Mouse (Mus musculus): Measurements from ENCODE around the gene Pltp. TPM values are rescaled to one million over a fixed set of nuclear protein-coding genes. Genes with fewer than 3 reads are reported as not detected.

Gene Pltp
- total RNA-seq (2022): 10 to 100 TPM; 32.8 to 40.4 (median 35.7) TPM

DNA sequence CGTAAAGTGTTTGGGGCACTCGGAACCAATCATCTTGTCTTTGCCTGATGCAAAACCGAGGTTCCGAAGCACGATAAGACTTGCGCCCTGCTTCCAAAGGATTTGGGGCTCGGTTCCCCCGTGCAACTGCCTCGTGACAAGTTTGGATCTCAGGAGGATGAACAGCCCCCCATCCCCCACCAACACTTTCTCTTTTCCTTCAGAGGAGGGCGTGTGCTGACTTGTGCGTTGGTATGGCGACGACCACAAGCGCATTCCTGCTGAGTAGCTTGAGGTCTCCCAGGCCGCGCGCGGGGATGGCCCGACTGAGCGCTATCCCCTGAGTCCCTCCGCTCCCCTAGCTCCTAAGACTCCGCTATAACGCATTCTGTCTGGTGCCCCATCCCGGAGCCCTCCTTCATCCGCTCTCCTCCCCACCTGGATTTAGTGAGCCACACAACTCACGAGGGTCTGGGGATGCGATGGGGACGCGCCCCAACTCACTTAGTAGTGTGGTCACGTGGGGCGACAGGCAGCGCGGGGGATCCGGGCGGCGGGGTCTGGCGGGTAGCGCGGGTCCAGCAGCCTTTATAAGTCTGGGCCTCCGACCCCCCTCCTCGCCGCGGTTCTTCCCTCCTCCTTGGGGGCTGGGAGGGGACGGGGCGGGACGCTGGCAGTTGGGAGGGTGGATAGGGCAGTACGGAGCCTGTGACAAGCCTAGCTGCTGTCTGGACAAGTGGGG lies at the start of gene Pltp:
Pltp (minus strand) TSS at position 611 of the 721 bp plus-strand sequence.
- DNase-seq (ENCODE audit: low spot score): no peak

DNA sequence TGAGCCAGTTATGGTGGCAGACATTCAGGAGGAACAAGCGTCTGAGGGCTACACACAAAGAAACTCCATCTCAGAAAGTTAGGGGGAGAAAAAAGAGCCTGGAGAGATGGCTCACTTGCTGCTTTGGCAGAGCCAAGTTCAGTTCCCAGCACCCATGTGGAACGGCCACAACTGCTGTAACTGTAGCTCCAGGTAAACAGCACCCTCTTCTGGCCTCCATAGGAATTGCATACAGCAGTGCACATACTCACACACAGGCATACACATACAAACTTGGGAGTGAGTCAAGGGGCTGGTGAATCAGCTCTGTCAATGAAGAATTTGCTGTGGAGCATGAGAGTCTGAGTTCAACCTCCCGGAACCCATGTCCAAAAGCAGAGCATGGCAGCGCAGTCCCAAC lies 48.6 kb upstream of the Pltp start:
- no peak for DNase-seq (ENCODE audit: low spot score)

DNA sequence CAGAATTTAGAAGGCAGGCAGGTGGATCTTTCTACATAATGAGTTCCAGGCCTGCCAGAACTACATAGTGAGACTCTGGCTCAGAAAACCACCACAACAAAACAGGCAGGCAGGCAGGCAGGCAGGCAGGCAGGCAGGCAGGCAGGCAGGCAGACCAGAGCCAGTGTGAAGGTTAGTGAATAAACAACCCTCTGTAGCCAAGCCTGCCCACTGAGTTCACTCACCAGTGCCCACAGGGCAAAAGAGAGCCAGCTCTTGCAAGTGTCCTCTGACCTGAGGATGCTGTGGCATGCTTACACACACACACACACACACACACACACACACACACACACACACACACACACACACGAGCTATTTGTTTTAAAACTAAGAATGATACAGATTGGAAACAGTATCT lies 46.0 kb upstream of the Pltp start:
- no peak for DNase-seq (ENCODE audit: low spot score)

DNA sequence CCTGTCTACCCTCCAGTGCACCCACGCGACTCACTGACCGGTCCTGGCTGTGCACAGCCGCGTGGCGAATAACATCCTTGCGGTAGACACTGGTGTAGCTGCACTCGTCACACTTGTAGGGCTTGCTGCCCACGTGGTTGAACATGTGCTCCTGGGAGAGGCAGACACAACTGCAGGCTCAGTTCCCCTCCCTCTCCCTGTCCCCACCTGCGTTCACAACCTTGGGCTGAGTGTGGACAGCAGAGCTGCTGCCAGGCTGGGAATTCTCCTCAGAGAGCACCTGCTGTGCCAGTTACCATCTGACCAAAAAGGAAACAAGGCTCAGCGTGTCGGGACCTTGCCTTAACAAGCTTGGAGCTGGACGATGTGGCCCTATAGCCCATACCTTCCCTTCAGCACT lies 43.9 kb upstream of the Pltp start:
- no peak for DNase-seq (ENCODE audit: low spot score)

DNA sequence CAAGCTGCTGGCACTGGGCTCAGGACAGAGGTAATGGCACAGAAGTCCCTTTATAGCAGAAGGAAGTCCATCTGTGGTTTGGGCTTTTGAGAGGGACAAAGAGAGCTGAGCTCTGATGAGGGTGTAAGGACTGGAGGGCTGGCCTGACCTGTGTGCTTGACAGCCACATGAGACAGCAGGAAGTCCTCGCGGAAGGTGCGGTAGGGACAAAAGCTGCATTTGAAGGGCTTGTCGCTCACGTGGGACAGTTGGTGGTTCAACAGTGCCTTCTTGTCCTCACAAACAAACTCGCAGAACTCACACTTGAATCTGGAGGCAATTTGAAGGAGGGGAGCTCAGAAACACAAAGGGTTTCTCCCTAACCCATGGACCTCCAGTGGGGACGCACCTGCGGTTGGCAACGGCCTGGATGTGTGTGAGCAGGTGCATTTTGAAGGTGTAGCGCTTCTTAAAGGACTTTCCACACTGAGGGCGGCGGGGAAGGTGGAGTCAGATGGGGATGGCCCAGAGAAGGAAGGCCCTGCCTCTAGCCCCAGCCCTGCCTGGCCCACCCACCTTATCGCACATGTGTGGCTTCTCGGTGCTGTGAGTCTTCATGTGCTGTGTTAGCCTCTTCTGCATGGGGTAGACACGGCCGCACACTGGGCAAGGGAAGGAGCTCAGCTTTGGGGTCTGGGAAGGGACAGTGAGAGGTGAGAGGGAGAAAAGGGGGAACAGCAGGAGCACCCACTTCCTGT lies 42.4 kb upstream of the Pltp start:
- no peak for DNase-seq (ENCODE audit: low spot score)

DNA sequence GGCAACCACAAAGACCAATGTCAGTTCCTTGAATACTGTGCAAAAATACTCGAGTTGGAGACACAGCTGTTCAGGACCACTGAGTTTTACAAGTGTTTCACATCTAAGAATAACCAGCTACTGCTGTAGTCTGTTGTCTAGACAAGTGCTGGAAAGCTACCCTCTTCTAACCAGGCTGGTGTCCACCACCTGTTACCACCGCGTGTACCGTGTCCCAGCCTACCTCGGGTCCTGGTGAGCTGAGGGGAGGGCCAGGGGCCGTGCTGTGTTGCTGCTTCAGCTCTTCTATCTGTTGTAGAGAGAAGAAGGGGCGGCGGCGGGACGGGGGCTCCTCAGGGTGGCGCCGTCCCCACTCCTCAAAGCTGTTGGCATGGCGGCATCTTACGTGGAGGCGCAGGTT lies 41.5 kb upstream of the Pltp start:
- no peak for DNase-seq (ENCODE audit: low spot score)

DNA sequence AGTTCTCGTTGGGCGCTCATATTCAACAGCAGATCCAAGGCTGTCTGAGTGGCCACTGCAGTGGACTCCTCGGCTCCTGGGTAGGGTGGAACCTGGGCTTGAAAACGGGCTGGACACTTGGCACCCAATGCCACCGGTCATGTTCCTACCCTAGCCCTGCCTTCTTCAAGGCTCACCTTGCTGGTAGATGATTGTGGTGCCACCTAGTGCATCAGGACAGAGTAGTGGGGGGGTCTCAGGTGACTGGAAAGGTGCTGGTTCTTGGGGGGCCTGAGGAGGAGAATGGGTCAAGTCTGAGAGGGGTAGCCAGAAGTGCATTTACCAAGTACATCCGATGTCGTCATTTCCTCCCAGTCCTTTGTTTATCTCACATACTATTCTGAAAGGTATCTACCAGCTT lies 40.5 kb upstream of the Pltp start:
- DNase-seq (ENCODE audit: low spot score): no peak

DNA sequence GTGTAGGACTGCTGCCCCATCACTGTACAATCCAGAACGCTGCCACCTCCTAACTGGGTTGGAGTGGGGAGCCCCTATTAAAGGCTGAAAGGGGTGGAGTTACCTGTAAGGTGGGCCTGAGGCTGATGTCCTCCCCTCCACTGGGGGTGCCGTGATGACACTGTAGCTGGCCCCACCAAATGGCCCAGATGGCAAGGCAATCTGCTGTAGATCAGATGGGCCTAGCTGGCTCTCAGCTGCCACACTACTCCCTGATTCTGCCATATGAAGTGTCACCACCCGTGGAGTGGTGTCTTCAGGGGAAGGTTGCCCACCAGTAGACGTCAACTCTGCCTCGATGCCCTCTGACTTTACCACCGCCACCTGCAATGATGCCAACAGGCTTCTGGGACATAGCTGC lies 38.4 kb upstream of the Pltp start:
- DNase-seq (ENCODE audit: low spot score): no peak

DNA sequence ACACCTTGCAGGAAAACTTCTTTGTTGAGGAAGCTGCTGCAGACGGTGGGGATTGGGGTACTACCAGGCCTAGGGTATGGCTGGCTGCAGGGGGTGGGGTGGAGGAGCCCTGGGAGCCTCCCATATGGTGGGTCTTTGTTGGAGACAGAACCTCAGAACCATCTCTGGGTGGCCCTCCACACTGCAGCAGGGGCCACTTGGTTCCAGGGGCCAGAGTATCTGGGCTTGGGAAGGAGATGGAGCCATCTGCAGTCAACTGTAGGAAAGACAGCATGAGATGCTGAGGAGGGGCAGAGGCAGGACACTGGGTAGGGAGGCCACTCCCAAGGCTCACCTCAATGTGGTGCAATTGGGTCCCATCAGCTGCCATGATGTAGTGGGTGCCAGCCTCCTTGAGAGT lies 37.1 kb upstream of the Pltp start:
- no peak for DNase-seq (ENCODE audit: low spot score)

DNA sequence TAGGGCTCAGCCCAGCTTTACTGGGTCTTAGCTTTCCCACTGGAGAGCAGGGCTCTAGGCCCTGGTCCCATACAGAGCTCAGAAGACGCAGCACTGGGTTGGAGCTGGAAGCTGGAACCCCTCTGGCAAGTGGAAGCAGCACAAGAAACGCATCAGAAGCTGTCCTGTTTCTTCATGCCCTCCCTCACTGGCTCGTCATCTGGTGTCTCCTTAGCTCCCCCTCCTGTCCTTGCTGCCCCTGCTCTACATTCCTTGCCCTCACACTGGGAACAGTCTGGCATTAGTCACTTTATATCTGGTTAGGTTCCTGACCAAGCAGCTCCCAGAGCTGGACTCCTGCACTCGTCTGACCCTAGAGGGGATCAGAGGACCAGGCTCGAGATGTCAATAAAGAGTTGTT lies 36.5 kb upstream of the Pltp start:
- no peak for DNase-seq (ENCODE audit: low spot score)

DNA sequence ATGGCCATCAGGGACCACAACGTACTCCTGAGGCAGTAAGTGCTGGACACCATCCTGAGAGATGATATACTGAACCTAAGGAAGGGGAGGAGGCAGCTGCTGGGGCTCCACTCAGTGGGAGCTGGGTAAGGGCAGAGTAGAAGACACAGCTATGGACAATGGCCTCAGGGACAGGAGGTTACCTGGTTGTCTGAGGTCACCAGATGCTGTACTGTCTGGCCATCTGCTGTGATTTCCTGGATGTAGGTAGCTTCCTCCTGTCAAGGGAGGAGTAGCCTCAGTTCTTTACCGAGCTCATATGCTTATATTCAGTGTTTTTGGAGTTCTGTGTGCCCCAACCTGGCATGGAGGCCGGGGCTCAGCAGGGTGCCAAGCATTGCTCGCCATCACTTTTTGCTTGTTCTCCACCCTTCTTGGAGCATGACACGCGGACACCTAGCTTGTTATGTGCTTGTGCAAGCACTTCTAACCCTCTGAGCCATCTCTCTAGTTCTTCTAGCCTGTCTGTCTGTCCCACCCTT lies 35.2 kb upstream of the Pltp start:
- DNase-seq (ENCODE audit: low spot score): no peak

DNA sequence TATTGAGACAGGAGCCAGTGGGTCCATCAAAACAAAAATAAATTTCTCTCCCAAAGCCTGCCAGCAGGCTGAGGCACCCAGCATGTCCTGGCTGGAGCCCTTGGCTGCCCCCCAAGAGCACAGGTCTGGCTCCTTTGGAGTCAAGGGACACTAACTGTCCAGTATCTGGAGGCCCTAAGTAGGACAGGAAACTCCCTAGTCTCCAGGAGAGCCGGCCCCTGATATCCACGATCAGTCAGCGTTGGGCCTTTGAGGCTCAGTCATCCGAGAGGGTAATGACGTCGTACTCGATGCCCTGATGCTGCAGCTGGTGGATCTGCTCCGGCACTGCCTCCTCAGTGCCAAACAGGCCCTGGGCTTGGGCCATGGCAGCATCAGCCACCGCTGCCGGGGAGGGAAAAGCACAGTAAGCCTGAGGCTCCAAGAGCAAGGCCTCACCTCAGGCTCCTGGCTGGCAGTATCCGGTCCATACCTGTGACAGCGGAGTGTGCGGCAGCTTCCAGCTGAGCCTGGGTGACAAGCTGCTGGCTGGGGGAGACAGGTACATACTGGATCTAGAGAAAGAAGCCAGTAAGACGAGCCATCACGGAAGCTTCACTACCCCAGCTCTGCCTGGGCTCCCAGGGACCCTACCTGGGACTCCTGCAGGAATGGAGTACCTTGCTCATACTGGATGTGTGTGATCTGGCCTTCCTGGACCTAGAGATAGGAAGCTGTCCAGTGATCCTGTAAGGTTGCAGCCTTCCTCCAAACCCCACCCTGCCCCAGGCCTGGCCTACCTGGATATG lies 34.6 kb upstream of the Pltp start:
- DNase-seq (ENCODE audit: low spot score): peak; percentile 38

DNA sequence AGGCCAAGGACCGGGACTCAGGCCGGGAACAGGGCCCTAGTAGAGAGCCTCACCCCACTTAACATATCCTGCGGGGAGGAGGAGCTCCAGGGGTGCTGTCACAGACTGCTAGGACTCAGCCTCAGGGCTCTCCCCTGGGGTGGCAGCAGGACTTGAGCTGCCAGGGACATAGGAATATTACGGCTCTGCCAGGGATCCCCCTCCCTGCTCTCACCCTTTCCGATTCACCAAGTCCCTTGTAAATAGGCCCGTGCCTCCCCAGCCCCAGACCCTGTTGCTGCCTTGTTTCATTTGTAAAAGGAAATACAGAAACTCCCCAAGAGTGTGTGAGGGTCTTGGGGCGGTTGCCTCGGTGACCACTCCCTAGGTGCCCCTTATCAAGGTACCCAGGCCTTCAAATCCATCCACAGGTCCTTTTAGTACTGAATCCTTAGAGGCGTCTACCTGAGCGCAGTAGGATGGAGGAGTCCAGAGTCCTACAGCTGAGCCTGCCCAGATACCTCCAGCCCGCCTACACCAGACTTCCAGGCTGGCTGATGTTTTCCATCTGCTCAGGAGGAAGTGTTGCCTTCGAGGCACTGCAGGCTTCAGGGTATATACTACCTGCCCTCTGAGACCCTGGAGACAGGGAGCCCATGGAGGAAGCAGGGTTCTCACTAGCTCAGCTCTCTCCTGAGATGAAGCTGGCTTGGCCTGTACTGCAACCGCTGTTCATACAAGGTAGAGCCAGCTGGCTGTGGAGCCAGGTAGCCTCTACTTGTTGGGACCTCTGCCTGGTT lies 33.7 kb upstream of the Pltp start:
- no peak for DNase-seq (ENCODE audit: low spot score)

DNA sequence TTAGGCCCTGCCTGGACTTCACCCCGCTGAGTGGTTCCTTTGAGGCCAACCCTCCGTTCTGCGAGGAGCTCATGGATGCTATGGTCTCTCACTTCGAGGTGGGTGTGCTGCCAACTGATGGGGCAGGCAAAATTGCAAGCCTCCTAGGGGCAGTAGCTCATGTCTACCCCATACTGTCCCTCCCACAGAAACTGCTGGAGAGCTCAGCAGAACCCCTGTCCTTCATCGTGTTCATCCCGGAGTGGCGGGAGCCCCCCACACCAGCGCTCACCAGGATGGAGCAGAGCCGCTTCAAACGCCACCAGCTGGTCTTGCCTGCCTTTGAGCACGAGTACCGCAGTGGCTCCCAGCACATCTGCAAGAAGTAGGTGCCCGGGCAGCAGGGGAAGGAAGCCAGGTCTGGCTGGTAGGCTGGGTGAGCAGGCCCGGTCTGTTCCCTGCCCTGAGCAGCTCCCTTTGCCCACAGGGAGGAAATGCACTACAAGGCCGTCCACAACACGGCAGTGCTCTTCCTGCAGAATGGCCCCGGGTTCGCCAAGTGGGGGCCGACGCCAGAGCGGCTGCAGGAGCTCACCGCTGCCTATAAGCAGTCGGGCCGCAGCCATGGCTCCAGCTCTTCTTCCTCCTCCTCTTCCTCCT lies 33.0 kb upstream of the Pltp start:
- no peak for DNase-seq (ENCODE audit: low spot score)

DNA sequence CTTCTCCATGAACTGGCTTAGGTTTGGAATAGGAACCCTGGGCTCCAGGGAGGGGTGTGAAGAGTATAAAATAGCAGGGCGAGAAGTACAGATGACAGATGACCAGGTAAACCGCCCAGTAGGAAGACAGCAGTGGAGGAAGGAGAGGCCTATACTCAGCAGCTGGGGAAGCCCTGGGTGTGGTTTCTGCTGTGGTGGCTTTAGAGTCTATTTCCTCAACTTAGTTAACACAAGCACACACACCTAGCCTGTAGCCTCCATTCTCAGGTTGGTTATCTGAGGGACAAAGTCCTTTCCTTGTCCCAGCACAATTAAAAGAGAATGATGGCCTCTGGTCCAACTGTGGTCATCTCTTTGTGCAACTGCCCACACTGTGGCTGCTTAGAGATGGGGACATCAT lies 32.4 kb upstream of the Pltp start:
- no peak for DNase-seq (ENCODE audit: low spot score)

DNA sequence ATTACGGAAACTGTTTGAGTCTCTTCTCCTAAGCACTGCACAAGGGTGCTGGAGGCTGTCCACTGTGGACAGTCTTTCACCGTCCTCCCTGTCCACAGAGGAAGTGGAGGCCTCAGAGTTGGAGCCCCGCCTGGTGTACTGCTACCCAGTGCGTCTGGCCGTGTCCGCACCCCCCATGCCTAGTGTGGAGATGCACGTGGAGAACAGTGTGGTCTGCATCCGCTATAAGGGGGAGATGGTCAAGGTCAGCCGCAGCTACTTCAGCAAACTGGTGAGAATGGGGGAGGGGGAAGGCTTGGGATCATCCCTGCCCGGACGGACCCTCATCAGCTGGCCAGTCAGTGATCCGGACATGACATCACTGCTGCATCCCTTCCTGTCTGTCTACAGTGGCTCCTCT lies 31.5 kb upstream of the Pltp start:
- DNase-seq (ENCODE audit: low spot score): no peak

DNA sequence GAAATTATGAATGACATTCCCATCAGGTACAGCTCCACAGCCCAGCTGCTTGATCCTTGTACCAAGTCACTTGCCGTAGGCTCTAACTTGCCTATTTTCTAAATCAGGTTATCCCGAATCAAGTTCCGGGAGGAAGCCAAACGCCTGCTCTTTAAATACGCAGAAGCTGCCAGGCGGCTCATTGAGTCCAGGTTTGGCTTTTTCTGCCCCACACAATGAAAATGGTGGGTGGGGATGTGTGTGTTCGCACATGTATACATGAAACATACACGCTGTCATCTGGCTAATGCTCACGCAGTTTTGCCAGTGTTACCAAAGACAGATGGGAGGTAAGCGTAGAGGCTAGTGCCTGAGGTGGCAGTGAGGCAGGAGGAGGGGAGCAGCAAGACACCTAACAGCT lies 29.1 kb upstream of the Pltp start:
- DNase-seq (ENCODE audit: low spot score): no peak

DNA sequence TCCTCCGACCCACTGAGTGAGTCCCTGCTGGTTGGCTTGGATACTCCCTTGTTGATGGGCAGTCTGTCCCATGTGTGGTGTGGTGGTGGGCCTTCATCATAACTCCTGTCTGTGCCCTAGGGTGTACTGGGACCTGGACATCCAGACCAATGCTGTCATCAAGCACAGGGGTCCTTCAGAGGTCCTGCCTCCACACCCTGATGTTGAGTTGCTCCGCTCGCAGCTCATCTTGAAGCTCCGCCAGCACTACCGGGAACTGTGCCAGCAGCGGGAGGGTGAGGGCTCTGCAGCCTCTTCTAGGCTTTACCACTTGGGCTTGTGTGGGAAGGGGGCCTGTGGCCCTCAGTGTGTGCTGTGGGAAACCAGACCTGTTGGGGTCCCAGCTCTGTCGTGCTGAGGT lies 28.3 kb upstream of the Pltp start:
- peak; percentile 61 for DNase-seq (ENCODE audit: low spot score)

DNA sequence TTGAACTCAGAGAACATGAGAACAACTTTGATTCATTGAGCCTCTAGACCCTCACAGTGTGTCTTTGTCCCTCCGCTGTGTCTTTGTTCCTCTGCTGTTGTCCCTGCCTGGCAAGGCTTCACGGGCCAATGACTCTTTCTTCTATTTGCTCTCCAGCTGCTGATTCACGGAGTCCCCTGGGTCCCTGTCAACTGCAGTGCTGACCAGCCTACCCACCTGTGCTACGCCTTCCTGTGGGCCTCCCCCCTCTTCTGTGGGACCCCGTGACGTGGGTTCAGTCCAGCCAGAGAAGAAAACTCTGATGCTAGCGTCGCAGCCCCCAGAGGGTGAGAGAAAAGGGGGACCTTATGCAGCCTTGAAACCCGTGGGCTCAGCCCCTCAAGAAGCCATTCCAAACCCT lies 25.1 kb upstream of the Pltp start:
- DNase-seq (ENCODE audit: low spot score): no peak

DNA sequence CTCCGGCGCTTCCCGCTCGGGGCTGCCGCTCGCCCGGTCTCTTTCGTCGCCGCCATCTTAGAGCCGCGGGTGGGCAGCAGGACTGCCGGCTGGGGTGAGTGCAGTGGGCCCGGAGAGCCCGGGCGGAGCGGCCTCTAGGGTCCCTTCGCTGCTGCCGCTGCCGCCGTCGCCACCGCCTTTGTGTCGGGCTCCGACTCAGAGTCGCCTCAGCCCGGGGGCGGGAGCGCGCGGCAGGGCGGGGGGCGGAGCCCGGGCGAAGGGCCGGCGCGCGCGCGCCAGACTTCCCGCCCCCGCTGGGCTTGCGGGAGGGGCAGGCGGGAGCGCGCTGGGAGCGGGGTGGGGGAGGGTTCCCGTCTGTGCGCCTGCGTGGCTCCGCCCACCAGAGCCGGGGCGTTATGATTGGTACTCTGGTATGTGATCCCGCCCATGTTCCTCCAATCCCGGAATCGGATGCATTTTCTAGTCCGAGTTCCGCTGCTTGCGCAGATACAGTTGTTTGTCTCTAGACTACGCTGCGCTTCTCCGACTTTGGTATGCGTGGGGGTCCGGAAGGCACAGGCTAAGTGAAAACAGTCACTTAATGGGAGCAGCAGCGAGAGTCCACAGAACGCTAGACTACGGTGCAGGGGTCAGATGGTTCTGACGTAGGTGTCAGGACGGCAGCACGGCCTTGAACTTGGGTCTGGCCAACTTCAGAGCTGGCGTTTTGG lies 22.2 kb upstream of the Pltp start:
- DNase-seq (ENCODE audit: low spot score): peak; percentile 93

DNA sequence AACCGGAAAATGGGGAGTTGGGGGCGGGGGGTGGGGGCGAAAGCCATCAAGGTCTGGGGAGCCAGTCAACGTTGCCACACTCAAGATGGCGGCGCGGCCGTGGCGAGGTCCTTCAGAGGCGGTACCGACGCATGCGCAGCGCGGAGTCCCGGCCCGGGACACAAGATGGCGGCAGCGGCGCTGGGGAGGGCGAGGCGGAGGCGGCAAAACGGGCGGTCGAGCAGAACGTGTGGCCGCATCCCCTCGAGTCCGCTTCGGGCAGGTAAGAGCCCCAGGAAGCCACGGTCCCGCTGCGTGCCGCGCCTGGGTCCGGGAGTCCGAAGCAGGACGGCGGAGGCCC lies 21.7 kb upstream of the Pltp start, which contains the start of gene Pcif1:
Pcif1 (plus strand) TSS at position 77 of the 340 bp plus-strand sequence.
- DNase-seq (ENCODE audit: low spot score): peak; percentile 89
